Mouse (Mus musculus) stomach, embryonic 16.5 days (tissue): ENCODE data around the gene Cpd. TPM values are rescaled to one million over a fixed set of nuclear protein-coding genes. Genes with fewer than 3 reads are reported as not detected.

ENCODE experiments used
- ATAC-seq: fragments of 200-750 bp; cut with Nextera tagmentation; 2 replicates; pipeline ENCODE4 v1.8.0; 2017; ENCODE audit warnings: moderate number of reproducible peaks, moderate TSS enrichment; ENCODE audit not compliant: insufficient read depth, low FRiP score
- H3K27ac ChIP-seq: fragments of 300-500 bp; sonication (generic); 2 replicates; pipeline ENCODE4 v1.5.1; 2014; ENCODE audit warnings: low read length
- H3K27me3 ChIP-seq: fragments of 300-500 bp; sonication (generic); 2 replicates; pipeline ENCODE4 v1.6.1; 2014; ENCODE audit warnings: low read length, control low read depth, mixed read lengths; ENCODE audit not compliant: control insufficient read depth, insufficient read depth
- H3K36me3 ChIP-seq: fragments of 300-500 bp; sonication (generic); 2 replicates; pipeline ENCODE4 v1.6.1; 2014; ENCODE audit warnings: low read length; ENCODE audit not compliant: control insufficient read depth, insufficient read depth
- H3K4me1 ChIP-seq: fragments of 300-500 bp; sonication (generic); 2 replicates; pipeline ENCODE4 v1.6.1; 2014; ENCODE audit warnings: low read length, control low read depth, mixed read lengths; ENCODE audit not compliant: control insufficient read depth, insufficient read depth
- H3K4me2 ChIP-seq: fragments of 300-500 bp; sonication (generic); 2 replicates; pipeline ENCODE4 v1.6.1; 2014; ENCODE audit warnings: low read depth, low read length, mixed read lengths
- H3K4me3 ChIP-seq: fragments of 300-500 bp; sonication (generic); replicated peaks from 2 replicates; pipeline ENCODE4 v1.5.1; 2014; ENCODE audit warnings: mild to moderate bottlenecking, low read length
- H3K9ac ChIP-seq: fragments of 300-500 bp; sonication (generic); 2 replicates; pipeline ENCODE4 v1.6.1; 2014; ENCODE audit warnings: low read length
- H3K9me3 ChIP-seq: fragments of 300-500 bp; sonication (generic); replicated peaks from 2 replicates; pipeline ENCODE4 v1.6.1; 2016; ENCODE audit warnings: low read length, control low read depth; ENCODE audit not compliant: control insufficient read depth
- WGBS: fragments of 180-500 bp; shearing (Covaris S2); extraction: QIAGEN DNeasy Blood & Tissue Kit; methylation state at CpG from one replicate; pipeline ENCODE4 v1.1.7; 2014; 5-methylcytosine and 5-hydroxymethylcytosine counted together
- polyA plus RNA-seq: library from polyadenylated mRNA; unstranded; fragments of >200 nt; fragmentation: Nextera tagmentation; extraction: Ambion mirVana; gene quantifications from 2 replicates; pipeline ENCODE4 v1.2.1, GENCODE M21; 2015

Cpd gene
- polyA plus RNA-seq, 1 experiment from 2014 or later: 10.5 TPM

DNA sequence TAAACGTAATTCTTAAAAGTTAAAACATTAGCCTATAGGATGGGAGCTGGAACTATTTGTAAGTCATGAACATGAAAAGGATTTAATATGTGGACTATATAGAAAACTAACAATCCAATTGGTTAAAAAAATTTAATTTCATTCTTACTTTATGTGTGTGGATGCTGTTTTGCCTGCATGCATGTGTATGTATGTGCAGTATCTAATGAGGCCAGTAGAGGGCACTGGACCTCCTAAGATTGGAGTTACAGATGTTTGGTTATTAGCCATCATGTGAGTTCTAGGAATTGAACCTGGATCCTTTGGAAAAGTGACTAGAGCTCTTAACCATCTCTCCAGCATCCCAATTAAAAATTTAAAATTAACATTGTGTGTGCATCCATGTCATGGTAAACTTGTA lies 57.6 kb downstream of the Cpd start:
- WGBS: 74% methylated on average over 1 of the region's 1 CpGs
- H3K4me3 ChIP-seq: no peak overlapping the region
- no peak overlapping the region for H3K27ac ChIP-seq
- no peak for ATAC-seq
- no peaks in the 10 kb centered on the region for H3K27me3 ChIP-seq
- H3K9ac ChIP-seq: no peak overlapping the region
- 0 out of 2 replicates have a peak, but pooled peaks cover 5% of the 10 kb centered on the region for H3K36me3 ChIP-seq
- no peak overlapping the region for H3K4me2 ChIP-seq
- no peaks in the 10 kb centered on the region for H3K9me3 ChIP-seq
- H3K4me1 ChIP-seq: no peaks in the 10 kb centered on the region; the same call in 1 of the 2 replicates

DNA sequence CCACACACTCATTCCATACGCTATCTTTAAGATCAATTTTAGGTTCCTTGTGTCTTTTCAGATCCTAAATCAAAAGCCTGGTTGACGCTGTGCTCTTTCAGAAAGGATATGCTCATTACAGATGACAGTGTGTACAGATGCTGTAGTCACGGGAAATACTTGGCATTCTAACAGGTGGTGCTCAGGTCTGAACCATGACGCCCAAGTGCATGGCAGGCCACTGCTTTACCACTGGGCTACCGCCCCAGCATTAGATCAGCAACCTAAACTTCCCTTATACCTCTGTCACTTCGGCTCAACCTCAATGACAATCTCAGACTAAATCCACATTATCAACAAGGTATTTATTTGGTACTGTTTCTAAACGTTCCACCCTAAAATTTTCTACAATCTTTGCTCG lies 71.3 kb downstream of the Cpd start:
- WGBS: 84% methylated on average over 8 of the region's 8 CpGs
- 0 out of 2 replicates have a peak, but pooled peaks cover 5% of the 10 kb centered on the region for H3K4me1 ChIP-seq
- ATAC-seq: no peak

DNA sequence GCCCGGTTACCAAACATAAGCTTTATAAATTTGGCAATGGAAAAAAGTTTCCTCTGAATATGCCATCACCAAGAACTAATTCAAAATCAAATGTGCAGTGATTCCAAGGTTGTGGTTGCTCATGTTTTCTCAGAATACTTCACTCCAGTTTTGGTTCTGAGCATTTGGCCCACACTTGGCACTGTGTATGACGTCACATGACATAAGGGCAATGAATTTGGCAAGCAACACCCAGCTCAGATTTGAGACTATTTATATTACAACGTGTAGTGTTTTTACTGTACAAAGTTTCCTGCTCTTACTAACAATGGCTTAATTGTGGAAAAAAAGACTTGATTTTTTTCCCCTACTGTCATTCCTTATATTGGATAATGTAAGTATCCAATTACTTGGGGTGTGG lies 73.0 kb downstream of the Cpd start:
- H3K9me3 ChIP-seq: no peaks in the 10 kb centered on the region
- H3K36me3 ChIP-seq: no peaks in the 10 kb centered on the region
- no peak overlapping the region for H3K27ac ChIP-seq
- no peaks in the 10 kb centered on the region for H3K27me3 ChIP-seq
- WGBS: 43% methylated on average over 3 of the region's 3 CpGs
- H3K4me3 ChIP-seq: no peak overlapping the region
- H3K9ac ChIP-seq: no peak overlapping the region
- H3K4me1 ChIP-seq: 0 out of 2 replicates have a peak, but pooled peaks cover 5% of the 10 kb centered on the region
- no peak for ATAC-seq
- H3K4me2 ChIP-seq: no peak overlapping the region

More for the DNA sequence above, 71.3 kb downstream of the Cpd start:
- Histone ChIP-seq H3K4me3 (no peak overlapping the region), H3K9me3 (no peaks in the 10 kb centered on the region), H3K36me3 (no peaks in the 10 kb centered on the region), H3K4me2 (no peak overlapping the region), H3K27me3 (no peaks in the 10 kb centered on the region), H3K27ac (no peak overlapping the region), H3K9ac (no peak overlapping the region)

DNA sequence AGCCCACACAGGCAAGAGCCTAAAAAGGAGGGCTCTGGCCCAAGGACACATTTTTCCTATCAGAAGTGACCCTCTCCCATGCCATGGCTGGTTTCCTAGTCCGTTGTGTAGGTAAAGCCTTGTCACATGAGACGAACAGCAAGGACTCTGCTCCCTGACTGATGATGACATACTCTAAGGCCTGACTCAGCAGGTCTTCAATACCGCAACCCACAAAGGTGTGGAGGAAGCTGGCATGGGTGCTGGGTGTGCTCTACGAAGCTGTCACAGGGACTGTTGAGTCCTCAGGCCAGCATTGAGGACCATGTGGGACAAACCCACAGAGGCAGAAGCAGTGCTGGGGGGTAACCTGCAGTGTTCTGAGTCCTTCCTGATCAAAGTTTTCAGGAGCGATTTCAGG lies 76.3 kb downstream of the Cpd start:
- Histone ChIP-seq H3K27me3 (no peaks in the 10 kb centered on the region), H3K4me3 (no peak overlapping the region), H3K9me3 (no peaks in the 10 kb centered on the region), H3K9ac (no peak overlapping the region), H3K4me2 (no peak overlapping the region), H3K4me1 (0 out of 2 replicates have a peak, but pooled peaks cover 5% of the 10 kb centered on the region), H3K27ac (no peak overlapping the region), H3K36me3 (no peaks in the 10 kb centered on the region)
- WGBS: 81% methylated on average over 5 of the region's 5 CpGs
- ATAC-seq: no peak

DNA sequence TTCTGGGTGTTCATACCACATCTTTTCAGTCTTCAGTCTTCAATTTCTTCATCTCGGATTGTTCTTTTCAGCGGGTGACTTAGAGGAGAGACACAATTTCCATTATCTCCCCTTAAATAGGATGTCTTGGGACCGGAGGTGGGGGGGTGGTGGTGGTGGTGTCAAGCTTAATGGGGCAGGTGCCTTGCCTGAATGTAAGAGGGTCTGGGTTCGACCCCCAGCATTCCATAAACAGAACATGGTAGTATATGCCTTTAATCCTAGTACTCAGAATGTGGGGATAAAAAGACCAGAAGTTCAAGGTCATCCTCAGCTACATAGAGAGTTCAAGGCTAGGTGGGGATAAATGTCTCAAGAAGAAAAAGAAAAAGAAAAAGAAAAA lies 83.1 kb downstream of the Cpd start:
- Histone ChIP-seq H3K4me1 (no peaks in the 10 kb centered on the region), H3K9ac (peak overlapping the region; percentile 52; the same call in 1 of the 2 replicates)

DNA sequence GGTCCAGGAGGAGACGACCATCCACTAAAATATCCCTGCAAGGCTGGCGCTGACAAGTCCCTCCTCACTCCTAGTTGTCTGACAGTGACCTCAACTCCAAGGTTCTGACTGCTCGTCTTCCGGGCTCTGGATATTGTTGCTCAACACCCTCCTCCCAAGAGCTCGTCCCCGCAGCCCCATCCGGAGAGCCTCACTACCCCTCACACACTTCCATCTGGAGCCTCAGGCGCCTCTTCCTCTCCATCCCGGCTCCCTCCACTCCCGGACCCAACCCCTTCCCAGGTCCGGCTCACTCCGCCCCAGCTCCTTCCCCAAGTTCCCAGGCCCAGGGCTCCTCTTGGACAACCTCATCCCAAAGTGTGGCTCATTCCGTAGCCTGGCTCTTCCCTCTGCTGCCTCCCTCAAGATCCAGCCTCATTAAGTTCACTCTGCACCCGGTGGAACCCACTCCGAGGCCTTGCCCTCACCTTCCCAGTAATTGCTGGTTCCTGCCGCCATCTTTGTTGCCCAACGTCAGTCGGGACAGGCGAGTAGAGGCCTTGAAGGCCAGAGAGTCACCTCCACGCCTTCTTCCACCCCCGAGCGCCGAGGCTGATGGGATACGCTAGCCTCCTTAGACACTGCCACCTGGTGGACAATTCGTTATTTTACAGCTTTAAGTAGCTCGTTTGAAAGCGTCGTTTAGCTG lies 83.6 kb downstream of the Cpd start, which contains the start of gene Gosr1:
Gosr1 (minus strand) TSS at position 527 of the 688 bp plus-strand sequence.
- Histone ChIP-seq H3K9ac (peak within 1 kb of the TSS; percentile 84), H3K27me3 (no peaks in the 10 kb centered on the region), H3K4me2 (peak within 1 kb of the TSS; percentile 65), H3K9me3 (no peaks in the 10 kb centered on the region), H3K27ac (peak within 1 kb of the TSS; percentile 75), H3K4me3 (peak within 1 kb of the TSS; percentile 80), H3K4me1 (no peaks in the 10 kb centered on the region), H3K36me3 (peaks cover 10% of the 10 kb centered on the region; the same call in 1 of the 2 replicates)
- ATAC-seq: peak; percentile 98
- WGBS: 0% methylated on average over 28 of the region's 28 CpGs

More for the DNA sequence above, 83.1 kb downstream of the Cpd start:
- 17% methylated on average over 4 of the region's 4 CpGs for WGBS
- Histone ChIP-seq H3K27ac (no peak overlapping the region), H3K4me3 (peak overlapping the region; percentile 80; the same call in 1 of the 2 replicates), H3K9me3 (no peaks in the 10 kb centered on the region), H3K27me3 (no peaks in the 10 kb centered on the region), H3K4me2 (peak overlapping the region; percentile 41; the same call in 1 of the 2 replicates), H3K36me3 (peaks cover 9% of the 10 kb centered on the region; the same call in 1 of the 2 replicates)
- no peak for ATAC-seq

DNA sequence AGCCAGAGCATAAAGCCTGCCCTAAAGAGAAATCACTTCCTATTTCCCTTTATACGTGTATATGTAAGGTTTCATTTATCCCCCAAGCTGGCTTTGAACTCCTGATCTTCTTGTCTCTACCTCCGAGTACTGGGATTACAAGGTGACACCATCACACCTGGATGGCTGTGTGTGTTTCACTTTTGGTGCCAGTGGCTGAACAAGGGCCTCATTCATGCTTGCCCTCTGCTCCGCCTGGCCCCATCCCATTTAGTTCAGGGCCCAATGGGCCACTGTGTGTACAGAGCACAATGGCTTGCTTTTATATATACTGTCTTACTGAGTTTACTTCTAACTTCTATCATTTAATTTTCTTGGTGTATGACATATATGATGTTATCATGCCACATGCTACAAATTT lies 94.5 kb downstream of the Cpd start:
- WGBS: 93% methylated on average over 3 of the region's 3 CpGs
- no peak overlapping the region for H3K4me3 ChIP-seq
- H3K36me3 ChIP-seq: peaks cover 23% of the 10 kb centered on the region
- H3K4me1 ChIP-seq: no peaks in the 10 kb centered on the region
- no peaks in the 10 kb centered on the region for H3K27me3 ChIP-seq
- no peaks in the 10 kb centered on the region for H3K9me3 ChIP-seq
- no peak for ATAC-seq
- no peak overlapping the region for H3K9ac ChIP-seq
- no peak overlapping the region for H3K4me2 ChIP-seq
- H3K27ac ChIP-seq: no peak overlapping the region

DNA sequence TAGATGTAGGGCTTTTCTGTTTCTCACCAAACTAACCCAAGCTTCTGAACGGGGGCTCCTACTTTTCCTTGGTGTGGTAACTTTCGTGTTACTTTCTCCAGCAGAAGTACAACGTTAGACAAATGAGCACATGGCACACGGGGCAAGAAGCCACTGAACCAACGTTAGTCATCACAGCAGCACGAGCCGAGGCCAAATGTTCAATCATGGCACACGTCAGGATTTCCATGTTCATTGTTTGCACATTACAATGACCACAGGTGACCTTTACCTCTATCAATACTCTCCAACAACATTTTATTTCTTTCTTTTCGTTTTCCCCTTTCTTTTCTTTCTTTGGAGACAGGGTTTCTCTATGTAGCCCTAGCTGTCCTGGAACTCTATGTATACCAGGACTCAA lies 98.0 kb downstream of the Cpd start:
- no peak overlapping the region for H3K27ac ChIP-seq
- 86% methylated on average over 9 of the region's 9 CpGs for WGBS
- H3K9me3 ChIP-seq: no peaks in the 10 kb centered on the region
- no peak overlapping the region for H3K9ac ChIP-seq
- no peak overlapping the region for H3K4me3 ChIP-seq
- no peaks in the 10 kb centered on the region for H3K27me3 ChIP-seq
- no peak for ATAC-seq
- peaks cover 36% of the 10 kb centered on the region for H3K36me3 ChIP-seq
- no peak overlapping the region for H3K4me2 ChIP-seq
- H3K4me1 ChIP-seq: no peaks in the 10 kb centered on the region

DNA sequence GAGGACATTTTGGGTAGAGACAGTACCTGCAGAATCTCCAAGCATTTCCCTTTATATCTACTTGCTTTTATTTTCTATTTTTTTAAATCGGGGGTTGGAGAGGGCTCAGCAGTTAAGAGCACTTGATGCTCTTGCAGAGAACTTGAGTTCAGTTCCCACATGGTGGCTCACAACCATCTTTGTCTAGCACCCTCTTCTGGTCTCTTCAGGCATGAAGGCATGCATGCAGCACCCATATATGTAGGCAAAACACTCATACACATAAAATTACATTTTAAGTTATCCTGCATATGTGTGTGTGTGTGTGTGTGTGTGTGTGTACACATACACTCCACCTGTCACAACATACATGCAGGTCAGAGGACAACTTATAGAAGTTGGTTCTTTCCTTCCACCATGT lies 100.9 kb downstream of the Cpd start:
- no peak for ATAC-seq
- WGBS: 92% methylated on average over 1 of the region's 1 CpGs
- H3K9me3 ChIP-seq: no peaks in the 10 kb centered on the region
- H3K27ac ChIP-seq: no peak overlapping the region
- H3K36me3 ChIP-seq: peaks cover 37% of the 10 kb centered on the region
- H3K4me3 ChIP-seq: no peak overlapping the region
- H3K9ac ChIP-seq: no peak overlapping the region
- no peak overlapping the region for H3K4me2 ChIP-seq
- H3K27me3 ChIP-seq: no peaks in the 10 kb centered on the region
- no peaks in the 10 kb centered on the region for H3K4me1 ChIP-seq
